Mouse (Mus musculus): ENCODE results near the gene Fam219a. TPM values are rescaled to one million over a fixed set of nuclear protein-coding genes. Genes with fewer than 3 reads are reported as not detected.

The Fam219a gene
- 19.3 and 21.6 TPM in 2 replicates for polyA plus RNA-seq (2012; rRNA removed)

DNA sequence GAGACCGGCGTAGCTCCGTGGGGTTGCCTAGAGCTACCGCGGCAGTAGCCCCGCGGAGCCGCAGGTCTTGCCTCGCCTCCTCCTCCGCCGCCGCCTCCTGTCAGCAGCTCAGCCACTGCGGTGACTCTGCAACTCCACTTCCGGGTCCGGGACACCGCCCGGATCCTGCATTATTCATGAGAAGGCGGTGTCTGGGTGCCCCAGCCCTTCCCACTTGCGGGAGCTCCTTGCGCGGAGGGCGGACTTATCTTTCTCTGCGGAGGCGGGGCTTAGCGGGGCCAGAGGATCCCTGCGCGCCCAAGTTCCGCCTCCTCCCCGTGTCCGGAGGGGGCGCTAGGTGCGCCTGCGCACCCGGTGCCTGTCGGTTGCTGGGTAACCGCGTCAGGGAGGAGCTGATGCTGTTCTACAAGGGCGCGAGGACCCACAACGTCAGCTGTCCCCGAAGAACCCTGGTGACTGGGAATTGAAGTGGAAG, at the start of gene Fam219a, which contains the start of gene Dnaic1:
Fam219a (minus strand) TSS at position 128 of the 475 bp plus-strand sequence.
Dnaic1 (plus strand) TSS at position 365 of the 475 bp plus-strand sequence.

DNA sequence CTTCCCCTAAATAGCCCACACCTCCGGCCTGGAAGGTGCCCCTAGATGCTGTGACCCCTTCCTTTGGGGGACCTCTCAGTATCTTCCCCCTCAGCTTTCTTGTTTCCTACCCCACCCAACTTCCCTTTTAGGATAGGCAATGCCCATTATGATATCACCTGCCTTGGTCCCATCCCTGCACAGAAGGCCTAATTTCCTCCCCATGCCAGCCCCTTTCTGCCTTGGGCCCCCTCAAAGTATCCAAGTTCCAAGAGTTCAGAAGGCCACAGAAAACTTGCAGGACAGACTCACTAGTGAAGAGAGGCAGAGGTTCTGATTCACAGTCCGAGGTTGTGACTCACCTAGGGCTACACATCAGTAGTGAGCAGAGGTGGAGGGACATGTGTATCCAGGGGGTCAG, 52.1 kb downstream of the Fam219a start, which contains the start of gene 1110017D15Rik:
1110017D15Rik (minus strand) TSS at position 101 of the 400 bp plus-strand sequence.

DNA sequence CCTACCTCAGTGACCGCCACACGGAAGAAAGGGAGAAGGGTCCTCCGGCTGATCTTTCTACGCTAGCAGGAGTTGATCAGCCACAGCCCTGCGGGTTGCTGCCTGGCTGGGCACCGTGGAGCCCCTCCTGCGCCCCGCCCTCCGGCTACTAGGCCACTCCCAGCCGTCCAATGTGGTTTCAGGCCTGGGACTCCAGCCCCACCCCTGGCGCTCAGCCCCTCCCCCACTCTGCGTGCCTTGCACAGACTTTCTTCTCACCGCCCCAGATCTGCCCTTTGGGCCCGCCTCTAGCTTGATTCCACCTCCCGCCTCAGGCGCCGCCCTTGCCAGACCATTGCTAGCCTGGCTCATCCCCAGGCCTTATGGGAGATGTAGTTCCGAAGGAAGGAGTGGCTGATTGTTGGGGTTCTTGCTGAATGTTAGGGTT, 66.3 kb downstream of the Fam219a start, which contains the start of gene AI464131:
AI464131 (minus strand) TSS at position 91 of the 427 bp plus-strand sequence.

Other genes with a start within 250 kb of the Fam219a start
- gene Ubap1, start 220.5 kb downstream of the Fam219a start, polyA plus RNA-seq (2012; rRNA removed) = 21.7 and 22.6 TPM in 2 replicates
- 1.3 and 1.6 TPM in 2 replicates for gene Kif24, start 104.7 kb downstream of the Fam219a start, polyA plus RNA-seq (2012; rRNA removed)
- gene Nudt2, start 104.4 kb downstream of the Fam219a start, polyA plus RNA-seq (2012; rRNA removed) = 9.8 and 11.4 TPM in 2 replicates
- gene AI464131, start 66.5 kb downstream of the Fam219a start, polyA plus RNA-seq (2012; rRNA removed) = 11.0 and 12.8 TPM in 2 replicates
- 0.23 TPM in 1 of 2 replicates, not detected in the other for gene 1110017D15Rik, start 52.2 kb downstream of the Fam219a start, polyA plus RNA-seq (2012; rRNA removed)
- 10.2 and 10.7 TPM in 2 replicates for gene Dnaic1, start 237 bp upstream of the Fam219a start, polyA plus RNA-seq (2012; rRNA removed)
- gene Enho, start 70.8 kb upstream of the Fam219a start, polyA plus RNA-seq (2012; rRNA removed) = 30.3 and 41.0 TPM in 2 replicates
- 2.7 and 3.0 TPM in 2 replicates for gene Cntfr, start 127.6 kb upstream of the Fam219a start, polyA plus RNA-seq (2012; rRNA removed)
- gene Il11ra1, start 130.5 kb upstream of the Fam219a start, polyA plus RNA-seq (2012; rRNA removed) = 80.8 and 101 TPM in 2 replicates
- 71.4 and 75.4 TPM in 2 replicates for gene Rpp25l, start 144.0 kb upstream of the Fam219a start, polyA plus RNA-seq (2012; rRNA removed)
- gene Dctn3, start 153.6 kb upstream of the Fam219a start, polyA plus RNA-seq (2012; rRNA removed) = 67.8 and 69.7 TPM in 2 replicates
- gene Arid3c, start 161.6 kb upstream of the Fam219a start, polyA plus RNA-seq (2012; rRNA removed) = not detected in 2 replicates
- gene Galt, start 185.7 kb upstream of the Fam219a start, polyA plus RNA-seq (2012; rRNA removed) = 104 and 114 TPM in 2 replicates
- gene Sigmar1, start 186.6 kb upstream of the Fam219a start, polyA plus RNA-seq (2012; rRNA removed) = 164 and 177 TPM in 2 replicates
- gene Ccl27a, start 204.7 kb upstream of the Fam219a start, polyA plus RNA-seq (2012; rRNA removed) = 33.0 and 34.1 TPM in 2 replicates